Mouse (Mus musculus): ENCODE data around the gene Colec11. TPM values are rescaled to one million over a fixed set of nuclear protein-coding genes. Genes with fewer than 3 reads are reported as not detected.

Colec11 gene
- total RNA-seq, 2 experiments from 2014 or later, result 0.46 to 0.94 TPM

DNA sequence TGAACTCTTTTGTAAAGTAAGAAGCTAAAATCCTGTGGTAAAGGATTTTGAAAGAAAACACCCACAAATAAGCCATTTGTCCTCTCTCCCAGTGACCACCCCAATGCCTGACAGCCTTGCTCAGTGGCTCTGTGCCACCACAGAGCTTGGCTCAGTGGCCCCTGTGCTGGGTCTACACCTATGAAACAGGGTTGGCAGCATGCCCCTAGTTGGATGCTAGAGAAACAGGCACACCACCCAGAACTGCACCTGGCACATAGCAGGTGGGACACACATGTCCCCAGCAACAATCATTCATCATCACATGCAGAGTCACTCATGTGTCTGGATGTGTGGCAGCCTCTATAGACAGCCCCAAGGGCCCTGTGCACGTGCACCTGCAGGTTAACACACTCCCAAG, 19.7 kb downstream of the Colec11 start:
- DNase-seq (ENCODE audit: low spot score in 2 of 2), result no peak

DNA sequence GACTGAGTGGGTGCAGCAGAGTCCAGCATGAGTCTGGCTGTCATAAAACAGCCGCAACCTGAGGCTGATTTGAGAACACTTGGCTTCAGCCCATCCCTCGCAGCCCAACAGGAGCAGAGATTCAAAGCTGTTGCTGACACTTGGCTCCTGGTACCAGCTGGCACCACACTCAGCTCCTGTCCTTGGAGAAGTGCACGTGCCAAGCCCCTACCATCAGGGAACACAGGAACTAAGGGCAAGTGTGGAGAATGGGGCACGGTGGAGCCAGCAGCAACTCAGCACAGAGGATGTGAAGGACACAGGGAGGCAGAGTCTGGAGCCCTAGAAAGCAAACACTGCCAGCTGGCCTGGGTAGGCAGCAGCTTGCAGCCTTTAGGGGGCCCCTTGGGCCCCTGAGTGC, 20.9 kb downstream of the Colec11 start:
- DNase-seq (ENCODE audit: low spot score in 2 of 2), result no peak

DNA sequence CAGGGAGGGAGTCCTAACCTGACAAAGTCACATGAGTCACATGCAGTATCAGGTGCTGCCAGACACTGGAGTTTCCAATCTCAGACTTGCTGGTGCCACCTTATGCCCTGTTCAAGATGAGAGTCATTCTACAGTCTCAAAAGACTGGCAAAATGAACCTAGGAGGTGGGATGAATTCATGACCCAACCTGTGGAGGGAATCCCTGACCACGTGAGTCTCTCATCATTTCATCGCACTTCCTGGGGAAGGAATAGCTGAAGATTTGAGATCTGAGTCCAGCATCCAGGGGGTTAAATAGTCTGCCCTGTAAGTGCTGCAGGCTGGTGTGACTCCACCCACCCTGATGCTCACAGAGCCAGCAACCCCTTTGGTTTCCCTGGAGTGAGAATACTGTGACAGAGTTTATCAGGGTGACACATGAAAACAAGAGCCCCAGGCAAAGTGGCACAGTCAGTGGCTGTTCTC, 24.6 kb downstream of the Colec11 start:
- DNase-seq (ENCODE audit: low spot score in 2 of 2), result no peak

DNA sequence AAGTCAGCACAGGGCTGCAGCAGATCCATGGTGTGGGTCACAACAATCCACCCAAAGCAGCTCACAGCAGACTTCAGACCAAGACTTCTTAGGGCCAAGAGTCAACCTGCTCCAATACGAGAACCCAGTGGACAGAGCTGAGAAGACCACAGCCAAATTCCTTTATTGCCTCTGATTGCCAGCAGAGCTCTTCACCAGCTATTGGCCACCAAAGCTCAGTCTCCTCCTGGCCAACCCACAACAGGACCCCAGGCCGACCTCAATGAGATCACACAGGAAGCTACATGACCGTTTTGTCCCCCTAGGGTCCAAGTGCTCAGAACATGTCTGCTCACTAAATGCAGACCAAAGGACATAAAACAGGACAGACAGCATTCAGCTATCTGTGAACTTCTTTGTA, 25.1 kb downstream of the Colec11 start:
- DNase-seq (ENCODE audit: low spot score in 2 of 2), result no peak

DNA sequence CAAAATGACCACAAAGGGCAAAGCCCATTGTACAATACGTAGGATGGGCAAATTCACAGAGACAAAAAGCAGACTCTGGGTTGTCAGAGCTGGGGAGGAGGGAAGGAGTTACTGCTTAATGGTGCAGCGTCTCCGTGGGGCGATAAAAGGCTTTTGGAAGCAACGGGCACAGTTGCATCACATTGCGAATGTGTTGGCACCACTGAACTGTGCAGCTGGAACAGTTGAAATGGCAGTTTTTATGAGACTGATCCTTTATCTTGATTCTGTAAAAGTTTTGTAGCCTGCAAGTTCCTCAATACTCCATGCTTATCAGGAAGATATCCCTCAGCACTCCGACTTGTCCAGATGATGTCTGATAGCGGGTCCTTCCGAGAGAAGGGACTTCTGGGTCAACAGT, 25.5 kb downstream of the Colec11 start:
- DNase-seq (ENCODE audit: low spot score in 2 of 2), result no peak

DNA sequence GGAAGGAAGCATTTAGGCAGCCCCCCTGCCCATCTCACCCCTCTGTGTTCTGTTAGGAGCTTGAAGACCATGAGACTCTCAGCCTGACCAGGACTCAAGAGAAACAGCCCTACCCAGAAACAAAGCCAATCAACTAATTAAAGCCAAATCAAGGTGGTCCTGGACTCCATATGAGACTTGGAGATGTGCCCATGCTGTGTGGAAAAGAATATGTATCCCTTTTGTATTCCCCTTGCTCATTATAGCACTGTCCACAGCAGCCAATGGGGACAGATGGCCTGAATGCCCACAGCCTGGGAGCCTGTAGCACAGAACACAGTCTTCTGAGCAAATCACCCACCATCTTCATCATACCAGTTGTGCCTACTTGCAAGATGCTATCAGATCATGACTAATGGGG, 26.3 kb downstream of the Colec11 start:
- no peak for DNase-seq (ENCODE audit: low spot score in 2 of 2)

DNA sequence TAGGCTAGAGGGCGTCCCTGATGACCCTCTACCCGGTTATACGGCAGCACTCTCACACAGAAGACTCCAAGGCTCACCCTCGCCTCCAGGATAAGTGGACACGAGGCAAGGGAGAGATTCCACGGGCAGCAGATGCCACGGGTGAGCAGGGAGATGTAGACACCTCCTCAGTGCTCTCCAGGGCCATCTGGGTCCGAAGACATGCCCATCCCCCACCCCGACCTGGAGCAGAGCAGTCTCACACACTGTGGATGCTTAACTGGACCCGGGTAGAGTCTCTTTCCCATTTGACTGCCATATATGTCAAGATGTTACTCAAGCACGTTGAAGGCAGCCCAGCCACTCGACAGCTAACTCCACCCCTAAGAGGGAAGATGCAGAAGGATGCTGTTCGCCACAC, 32.7 kb downstream of the Colec11 start:
- DNase-seq (ENCODE audit: low spot score in 2 of 2), result no peak

DNA sequence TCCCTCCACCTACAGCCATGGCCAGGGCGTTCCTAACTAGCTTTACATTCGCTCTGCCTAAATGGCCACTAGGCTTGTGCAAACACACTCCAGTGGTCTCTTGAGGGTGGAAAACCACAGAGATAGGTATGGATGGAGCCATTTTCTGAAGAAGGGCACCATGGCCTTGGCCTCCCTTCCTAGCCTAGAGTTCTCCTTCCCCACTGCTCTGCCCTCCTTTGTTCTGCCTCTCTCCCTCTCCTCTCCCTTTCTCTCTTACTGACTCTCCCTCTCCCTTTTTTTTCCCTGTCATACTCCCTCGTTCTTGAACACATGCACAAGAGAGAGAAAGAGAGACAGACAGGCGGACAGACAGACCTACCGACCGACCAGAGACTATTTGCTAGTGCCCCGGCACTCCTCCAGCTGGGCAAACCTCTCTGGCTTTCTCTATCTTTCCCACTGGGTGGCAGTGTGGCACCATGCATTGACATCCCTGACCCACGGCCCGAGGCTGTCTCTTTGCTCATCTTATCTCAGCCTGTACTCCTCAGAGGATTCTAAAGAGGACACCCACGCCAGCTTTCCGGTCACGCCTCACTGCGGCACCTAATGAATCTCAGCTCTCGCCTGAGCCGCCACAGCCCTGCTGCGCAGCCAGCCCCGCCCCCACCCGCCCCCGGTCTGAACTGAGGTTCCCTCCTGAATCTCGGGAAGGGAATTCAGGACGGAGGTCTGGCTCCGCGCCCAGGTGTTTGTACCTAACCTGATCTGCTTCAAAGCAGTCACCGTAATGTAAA, 33.9 kb downstream of the Colec11 start:
- DNase-seq (ENCODE audit: low spot score in 2 of 2), result peak; percentile 87 to 95

DNA sequence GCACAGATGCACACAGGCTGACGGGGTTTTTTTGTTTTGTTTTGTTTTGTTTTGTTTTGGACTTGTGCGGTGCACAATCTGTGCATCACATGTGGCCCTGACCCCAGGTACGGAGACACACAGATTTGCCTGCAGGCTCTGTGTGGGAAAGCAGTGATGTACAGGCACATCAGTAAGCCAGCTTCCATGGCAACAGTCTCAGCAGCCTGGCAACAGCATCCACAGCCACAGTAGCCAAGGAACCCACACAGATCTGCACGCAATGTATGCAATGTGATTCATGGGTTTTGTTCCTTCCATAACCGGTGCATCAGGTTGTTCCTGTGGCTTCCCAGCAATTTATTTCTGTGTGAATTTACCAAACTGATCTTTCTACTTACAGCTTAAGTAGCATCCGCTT, 35.2 kb downstream of the Colec11 start:
- DNase-seq (ENCODE audit: low spot score in 2 of 2), result peak; percentile 81 to 89

DNA sequence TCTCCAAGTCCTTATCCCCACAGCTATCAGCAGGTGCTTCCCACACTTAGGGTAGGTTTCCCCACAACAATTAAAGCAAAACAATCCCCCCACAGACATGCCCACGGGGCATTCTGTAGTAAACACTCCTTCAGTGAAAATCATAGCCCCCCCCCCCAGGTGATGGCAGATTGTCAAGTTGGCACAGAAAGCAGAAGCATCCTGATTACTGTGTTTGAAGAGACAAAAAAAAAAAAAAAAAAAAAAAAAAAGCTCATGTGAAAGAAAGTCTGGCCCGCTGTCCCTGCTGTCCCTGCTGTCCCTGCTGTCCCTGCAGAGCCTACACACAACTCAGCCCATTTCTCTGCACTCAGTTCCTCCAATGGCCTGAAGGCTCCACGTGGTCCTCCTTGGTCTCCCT, 39.1 kb downstream of the Colec11 start:
- no peak for DNase-seq (ENCODE audit: low spot score in 2 of 2)

DNA sequence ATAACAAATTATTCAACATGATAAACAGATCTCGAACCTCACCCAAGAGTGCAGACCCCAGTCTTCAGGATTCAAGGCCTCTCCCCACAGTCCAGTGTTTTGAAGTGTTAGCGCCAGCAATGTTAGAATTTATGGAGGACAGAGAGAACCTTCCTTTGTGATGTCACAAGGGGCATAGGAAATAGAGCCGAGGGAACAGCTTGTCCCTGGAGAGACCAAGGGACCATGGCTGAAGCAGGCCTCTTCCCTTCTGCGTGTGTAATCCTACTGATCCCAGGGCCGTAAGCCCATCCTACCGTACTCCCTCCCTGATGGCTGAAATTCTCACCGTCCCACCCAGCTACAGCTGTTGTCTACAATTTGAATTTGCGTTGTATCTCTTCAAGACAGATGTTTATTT, 40.8 kb downstream of the Colec11 start, which contains the start of gene Allc:
TSS of gene Allc (minus strand) at position 101 of the 400 bp plus-strand sequence.
- no peak for DNase-seq (ENCODE audit: low spot score in 2 of 2)

DNA sequence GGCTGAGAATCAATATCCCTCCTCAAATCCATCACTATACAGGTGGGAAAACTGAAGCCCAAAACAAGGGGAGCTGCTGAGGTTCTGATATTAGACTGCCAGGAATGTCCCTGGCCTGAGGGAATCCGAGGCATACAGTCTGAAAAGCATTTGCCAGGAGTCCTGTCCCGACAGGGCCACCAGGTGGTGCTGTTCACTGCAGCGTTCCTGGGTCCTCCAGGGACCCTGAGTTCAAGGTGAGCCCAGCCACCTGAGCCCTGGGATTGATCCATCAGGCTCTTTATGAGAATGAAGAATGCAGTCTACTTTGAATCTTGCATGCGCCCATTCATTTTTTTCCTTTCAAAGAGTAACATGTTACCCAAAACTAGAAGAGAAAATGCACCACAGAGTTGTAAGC, 44.0 kb downstream of the Colec11 start:
- no peak for DNase-seq (ENCODE audit: low spot score in 2 of 2)

DNA sequence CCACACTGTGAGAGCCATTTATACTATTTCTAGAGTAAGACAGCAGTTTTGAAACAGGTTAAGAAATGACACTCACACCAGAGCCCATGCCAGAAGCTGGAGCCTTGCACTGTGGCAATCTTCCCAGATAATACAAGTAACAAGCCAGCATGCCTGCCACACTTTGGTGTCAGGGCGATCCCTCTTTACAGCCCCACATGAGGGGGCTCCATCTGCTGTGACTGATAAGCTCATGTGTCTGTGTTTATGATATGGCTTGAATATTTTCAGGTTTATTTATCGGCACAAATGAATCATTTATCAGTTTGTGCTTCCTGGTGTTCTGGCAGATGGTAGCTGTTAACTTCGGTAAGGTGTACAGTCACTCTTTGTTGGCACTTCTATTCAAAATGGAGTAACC, 45.0 kb downstream of the Colec11 start:
- no peak for DNase-seq (ENCODE audit: low spot score in 2 of 2)

DNA sequence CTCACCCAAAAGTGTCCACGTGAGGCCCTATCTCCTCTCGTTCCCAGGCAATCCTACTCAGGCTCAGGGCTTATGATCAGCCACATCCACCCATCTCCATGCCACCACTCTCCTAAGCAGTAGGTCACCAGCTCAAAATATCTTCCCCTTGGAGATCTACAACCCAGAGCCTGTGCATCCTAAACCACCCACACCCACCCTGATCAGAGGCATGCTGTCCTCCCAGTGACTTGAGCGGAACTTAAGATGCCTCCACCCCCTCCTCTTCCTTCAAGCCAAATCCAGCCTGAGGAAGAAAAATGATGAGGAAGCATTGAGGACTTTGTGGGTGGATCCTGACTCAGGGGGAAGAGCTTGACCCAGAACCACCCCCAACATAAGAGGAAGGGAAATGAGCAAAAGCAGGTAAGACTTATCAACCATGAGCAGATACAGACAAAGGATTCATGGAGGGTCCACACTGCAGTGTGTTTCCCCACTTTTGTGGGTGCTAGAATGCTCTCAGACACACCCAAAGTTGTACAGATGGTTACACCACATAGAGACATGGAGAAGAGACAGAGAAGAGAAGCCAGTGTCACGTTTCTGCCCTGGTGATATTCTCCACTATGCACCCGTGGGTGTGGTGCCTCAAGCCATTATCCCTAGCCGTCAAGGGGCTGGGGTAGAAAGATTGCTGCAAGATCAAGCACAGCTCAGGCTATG, 47.7 kb downstream of the Colec11 start:
- DNase-seq (ENCODE audit: low spot score in 2 of 2), result no peak

DNA sequence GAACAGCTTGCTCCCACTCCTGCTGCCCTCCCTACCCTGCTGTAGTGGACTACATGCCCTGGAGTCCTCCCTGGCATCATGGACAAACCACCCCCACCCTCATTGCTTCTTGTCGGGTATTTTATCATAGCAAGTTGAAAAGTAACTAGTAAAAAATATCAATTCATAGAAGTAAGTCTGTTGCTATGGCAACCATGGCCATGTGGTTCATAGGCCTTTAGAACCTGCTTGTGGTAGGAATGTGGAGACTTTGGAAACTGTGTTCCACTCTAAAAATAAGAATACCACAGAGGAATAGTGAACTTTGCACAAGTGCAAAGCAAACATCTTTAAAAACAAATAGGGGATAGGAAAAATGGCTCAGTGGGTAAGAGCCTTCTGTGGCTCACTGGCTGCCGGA, 50.9 kb downstream of the Colec11 start:
- DNase-seq (ENCODE audit: low spot score in 2 of 2), result no peak

DNA sequence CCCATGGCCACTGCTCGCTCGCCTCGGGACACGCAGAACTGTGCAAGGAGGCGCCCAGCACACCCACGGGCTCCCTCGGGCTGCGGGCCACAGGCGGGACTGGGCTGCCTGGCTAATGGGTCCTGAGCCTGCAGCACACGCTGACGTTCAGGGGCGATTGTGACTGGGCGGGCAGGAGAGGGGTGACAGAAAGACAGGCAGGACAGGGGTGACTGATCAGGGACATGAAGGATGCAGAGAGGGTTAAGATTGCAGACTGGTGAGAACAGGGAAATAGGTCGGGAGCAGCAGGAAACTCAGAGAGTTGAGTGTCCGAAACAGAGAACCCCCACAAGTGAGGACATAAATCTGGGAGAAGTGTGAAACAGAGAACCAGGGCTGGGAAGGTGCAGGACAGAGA, 70.9 kb downstream of the Colec11 start, which contains the start of gene Dcdc2c:
TSS of gene Dcdc2c (minus strand) at position 101 of the 400 bp plus-strand sequence.
- no peak for DNase-seq (ENCODE audit: low spot score in 2 of 2)

DNA sequence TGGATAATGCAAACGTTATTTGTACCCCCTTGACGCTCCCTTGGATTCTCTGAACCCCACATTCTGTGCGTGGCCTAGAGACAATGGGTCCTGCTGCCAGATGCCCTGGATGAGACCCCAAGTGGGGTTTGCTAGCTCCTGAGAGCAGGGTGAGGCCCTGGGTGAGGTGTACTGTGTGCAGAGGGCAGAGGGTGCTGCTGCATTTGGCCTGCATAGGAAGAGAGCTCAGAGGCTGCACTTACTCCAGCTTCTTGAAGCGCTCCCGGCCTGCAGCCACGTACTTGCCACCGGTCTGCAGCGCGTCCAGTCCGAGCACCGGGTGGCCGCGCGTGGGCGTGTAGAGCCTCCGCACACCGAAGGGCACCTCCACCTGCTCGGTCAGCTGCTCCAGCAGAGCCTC, 71.4 kb downstream of the Colec11 start:
- DNase-seq (ENCODE audit: low spot score in 2 of 2), result no peak

DNA sequence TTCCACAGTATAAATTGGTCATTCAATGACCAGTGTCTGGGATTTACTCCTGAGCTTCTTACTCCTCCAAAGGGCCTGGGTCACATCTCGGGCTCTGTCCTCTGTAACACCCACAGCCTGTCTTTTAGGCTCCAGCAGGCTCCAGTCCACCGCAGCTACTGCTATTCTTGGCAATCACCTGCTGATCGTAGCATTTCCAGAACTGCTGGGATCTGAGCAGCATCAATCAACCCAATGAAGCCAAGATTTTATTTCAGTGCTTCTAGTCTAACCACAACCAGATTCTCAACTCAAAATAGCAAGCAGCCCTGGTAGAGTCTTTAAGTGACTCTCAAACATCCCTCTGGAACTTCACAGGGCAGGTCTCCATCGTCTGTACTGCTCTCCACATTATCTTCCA, 74.3 kb downstream of the Colec11 start:
- DNase-seq (ENCODE audit: low spot score in 2 of 2), result no peak
